Comparison of ENCODE assay signal across 10 mouse cellular contexts in the genomic region with DNA sequence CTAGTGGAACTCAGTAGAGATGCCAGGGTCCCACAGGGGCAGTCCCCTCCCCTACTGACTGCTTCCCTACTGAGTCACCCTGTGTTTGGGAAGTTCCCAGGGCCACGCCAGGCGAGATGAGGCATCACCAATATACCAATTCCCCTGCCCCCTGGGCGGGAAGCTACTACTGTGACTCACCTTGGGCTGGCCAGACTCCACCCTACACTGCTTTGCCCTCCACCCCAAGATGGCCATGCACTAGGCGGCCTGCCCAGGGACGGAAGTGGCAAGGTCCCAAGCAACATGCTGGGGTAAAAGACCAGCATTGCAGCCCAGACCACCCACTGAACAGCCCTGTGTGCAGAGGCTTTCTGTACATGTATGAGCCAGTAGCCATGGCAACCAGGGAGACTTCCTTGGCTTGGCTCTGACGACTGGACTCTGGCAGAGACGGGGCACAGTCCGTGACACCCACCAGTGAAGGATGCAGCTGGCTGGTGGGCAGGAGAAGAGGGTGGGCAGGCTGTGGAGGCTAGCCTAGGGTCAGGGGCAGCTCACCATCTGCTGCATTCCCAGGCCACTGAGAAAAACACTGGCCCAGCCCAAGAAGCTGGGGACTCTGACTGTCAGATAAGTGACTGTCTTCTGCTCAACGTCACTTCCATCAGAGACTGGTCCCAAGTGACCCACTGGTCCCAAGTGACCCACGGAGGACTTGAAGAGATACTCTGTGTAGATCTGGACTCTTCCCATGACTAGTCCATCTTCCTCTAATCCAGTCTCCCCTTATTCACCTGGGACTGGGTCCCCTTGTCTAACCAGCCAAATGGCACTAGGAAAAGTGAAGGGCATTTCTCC. TPM values are rescaled to one million over a fixed set of nuclear protein-coding genes. Genes with fewer than 3 reads are reported as not detected.
A peak's percentile ranks its signal among the peaks of the same experiment; 100 is the strongest.
DNase-seq lines count a peak whose midpoint lies in the region; ATAC-seq and TF ChIP-seq lines count a peak whose summit lies in the region.
"Had no signal": no experiment of that assay in that cellular context is flagged by ENCODE, and none has a peak within 500 bp of the region (broad histone marks: within the 10 kb centered on the region; RNA-seq: fewer than 3 reads in every experiment).

No protein-coding gene starts in this region.

- H3K36me3 ChIP-seq in thymus, adult 2 months (ENCODE audit: control insufficient read depth, insufficient read depth, low read length) = no peaks in the 10 kb centered on the region
- H3K36me3 ChIP-seq: stomach, embryonic 15.5 days had no signal

- DNase-seq in kidney, postnatal 10 days = peak; percentile 24
- DNase-seq in kidney, postnatal 4 days = no peak
- DNase-seq in adipocyte (ENCODE audit: low spot score) = peak; percentile 81
- no peak for DNase-seq in thymus, adult 2 months
- DNase-seq in left cerebral cortex, postnatal 10 days (ENCODE audit: extremely low spot score in 1 of 2, low spot score in 2 of 2) = no peak
- DNase-seq: liver had no signal

- no peak overlapping the region for H3K4me3 ChIP-seq in embryonic fibroblast, embryonic 13.5 days (ENCODE audit: insufficient read depth, low read length)
- H3K4me3 ChIP-seq in thymus, adult 2 months (ENCODE audit: control insufficient read depth, insufficient read depth, low read length) = no peak overlapping the region
- H3K4me3 ChIP-seq: kidney, embryonic 15.5 days; stomach, embryonic 15.5 days had no signal

- intact Hi-C loops in left cerebral cortex, postnatal 10 days (cut with DNase I) = no loop called here

- 92% methylated on average over 10 of the region's 10 CpGs for WGBS in thymus, adult 2 months

- no peak for TF ChIP-seq POLR2A in embryonic fibroblast, embryonic 13.5 days (IDR thresholded peaks at IDR 0.05; ENCODE audit: low read depth, low read length)
- no peak for TF ChIP-seq POLR2A in thymus, adult 2 months (IDR thresholded peaks at IDR 0.05; ENCODE audit: control insufficient read depth, extremely low read depth, insufficient read depth, low read length, poor library complexity)

- H3K4me1 ChIP-seq in embryonic fibroblast, embryonic 13.5 days (ENCODE audit: control insufficient read depth, insufficient read depth, low read length) = peaks cover 40% of the 10 kb centered on the region
- peaks cover 14% of the 10 kb centered on the region for H3K4me1 ChIP-seq in thymus, adult 2 months (replicated peaks; ENCODE audit: control insufficient read depth, insufficient read depth, low read length)

- no peak for TF ChIP-seq CTCF in embryonic fibroblast, embryonic 13.5 days (IDR thresholded peaks at IDR 0.05; ENCODE audit: borderline replicate concordance, insufficient read depth, low read length)
- no peak for TF ChIP-seq CTCF in thymus, adult 2 months (IDR thresholded peaks at IDR 0.05; ENCODE audit: borderline replicate concordance, control insufficient read depth, extremely low read depth, insufficient read depth, low read length, poor library complexity)

- H3K27me3 ChIP-seq in thymus, adult 2 months (ENCODE audit: control insufficient read depth, insufficient read depth, low read length) = no peaks in the 10 kb centered on the region
- H3K27me3 ChIP-seq: kidney, embryonic 15.5 days; stomach, embryonic 15.5 days had no signal

- peak; percentile 32; the same call in 1 of the 2 replicates for ATAC-seq in monocyte, adult 5-6 weeks (replicated peaks; ENCODE audit: insufficient number of reproducible peaks, low FRiP score, low TSS enrichment, poor library complexity, severe bottlenecking)

- H3K27ac ChIP-seq in embryonic fibroblast, embryonic 13.5 days (ENCODE audit: insufficient read depth, low read length) = peak overlapping the region; percentile 82
- no peak overlapping the region for H3K27ac ChIP-seq in thymus, adult 2 months (ENCODE audit: control insufficient read depth, insufficient read depth, low read length)
- H3K27ac ChIP-seq: kidney, embryonic 15.5 days; stomach, embryonic 15.5 days had no signal

RNA-seq across cellular contexts. Expression of gene Bahcc1, which starts 24.5 kb away (rescaled TPM):
- 17.9 and 18.6 TPM in 2 replicates for polyA plus RNA-seq in embryonic fibroblast, embryonic 13.5 days (2011; ENCODE audit: insufficient read length, low read depth, missing spikeins)
- total RNA-seq in monocyte, adult 5-6 weeks (2017) = 0.68 to 0.85 TPM (median 0.76 TPM) in 3 replicates
- 11.0 and 15.1 TPM in 2 replicates for polyA plus RNA-seq in thymus, adult 2 months (2012; rRNA removed)
- total RNA-seq in left cerebral cortex, postnatal 10 days (2021) = 10 to 100 TPM; 19.7 to 20.6 TPM

Comparison
In these comparisons a context has a peak if more than half of its experiments do, and no peak if none do; other contexts are left out.
1. DNase-seq: peak in kidney, postnatal 10 days (single experiment) and adipocyte (single experiment); none in kidney, postnatal 4 days (0 of 2), thymus, adult 2 months (single experiment) and left cerebral cortex, postnatal 10 days (0 of 2).
2. RNA of gene Bahcc1, which starts 24.5 kb away (total RNA-seq): 19.7 to 20.6 TPM in left cerebral cortex, postnatal 10 days; 0.68 to 0.85 TPM in monocyte, adult 5-6 weeks; every median in the first group is over 10 times any median in the second.